Mouse (Mus musculus) myocyte (in vitro differentiated cells): ENCODE measurements around the gene H2-T22. TPM values are rescaled to one million over a fixed set of nuclear protein-coding genes. Genes with fewer than 3 reads are reported as not detected.
"Not testable (repeated sequence)": the region's sequence is repeated elsewhere in the genome, so short reads cannot be mapped to it uniquely, and the experiment has no call there.

ENCODE experiments used
- H3K27me3 ChIP-seq: one replicate; pipeline ENCODE4 v1.6.1; 2011; ENCODE audit not compliant: control insufficient read depth, insufficient read depth, insufficient read length
- H3K36me3 ChIP-seq: one replicate; pipeline ENCODE4 v1.6.1; 2011; ENCODE audit not compliant: control insufficient read depth, insufficient read depth
- H3K4me2 ChIP-seq: one replicate; pipeline ENCODE4 v1.6.1; 2011; ENCODE audit warnings: low read depth, control low read depth
- H3K4me3 ChIP-seq: one replicate; pipeline ENCODE4 v1.5.1; 2011; ENCODE audit warnings: mild to moderate bottlenecking, control low read depth, moderate library complexity
- H3K79me2 ChIP-seq: one replicate; pipeline ENCODE4 v1.6.1; 2011; ENCODE audit not compliant: control insufficient read depth, insufficient read depth
- H3ac ChIP-seq: one replicate; pipeline ENCODE4 v1.6.1; 2011; ENCODE audit not compliant: control insufficient read depth, insufficient read length
- CEBPB ChIP-seq: IDR thresholded peaks from 2 replicates; pipeline ENCODE4 v1.6.1; 2011; ENCODE audit warnings: mild to moderate bottlenecking, moderate library complexity; ENCODE audit not compliant: poor library complexity, insufficient read depth, severe bottlenecking
- E2F4 ChIP-seq: IDR thresholded peaks from one replicate; pipeline ENCODE4 v1.6.1; 2011; ENCODE audit warnings: mild to moderate bottlenecking, control low read depth, moderate library complexity; ENCODE audit not compliant: insufficient read depth
- MAX ChIP-seq: IDR thresholded peaks from one replicate; pipeline ENCODE4 v1.6.1; 2011; ENCODE audit warnings: low read depth, mild to moderate bottlenecking, control low read depth
- MYOD1 ChIP-seq, 3 experiments: IDR thresholded peaks; one replicate each; pipeline ENCODE4 v1.6.1; 2011; ENCODE audit warnings: control low read depth in 2 of 3, low read depth in 2 of 3, mild to moderate bottlenecking in 2 of 3, moderate library complexity in 1 of 3; ENCODE audit not compliant: insufficient read length in 2 of 3, control insufficient read depth in 1 of 3
- MYOG ChIP-seq, 3 experiments: IDR thresholded peaks; one replicate each; pipeline ENCODE4 v1.6.1; 2011; ENCODE audit warnings: control low read depth in 2 of 3, low read depth in 2 of 3, mild to moderate bottlenecking in 2 of 3; ENCODE audit not compliant: insufficient read length in 2 of 3, control insufficient read depth in 1 of 3, insufficient read depth in 1 of 3
- POLR2A ChIP-seq: IDR thresholded peaks from one replicate; pipeline ENCODE4 v1.6.1; 2011; ENCODE audit warnings: low read depth, mild to moderate bottlenecking, control low read depth, moderate library complexity; ENCODE audit not compliant: insufficient read length
- POLR2AphosphoS2 ChIP-seq: IDR thresholded peaks from one replicate; pipeline ENCODE4 v1.6.1; 2011; ENCODE audit warnings: low read depth, control low read depth; ENCODE audit not compliant: insufficient read length
- REST ChIP-seq: IDR thresholded peaks from one replicate; pipeline ENCODE4 v1.6.1; 2011; ENCODE audit warnings: mild to moderate bottlenecking, control low read depth, moderate library complexity; ENCODE audit not compliant: insufficient read depth, insufficient read length
- SRF ChIP-seq: IDR thresholded peaks from one replicate; pipeline ENCODE4 v1.6.1; 2011; ENCODE audit warnings: low read depth; ENCODE audit not compliant: control insufficient read depth, insufficient read length
- TCF12 ChIP-seq: IDR thresholded peaks from one replicate; pipeline ENCODE4 v1.6.1; 2011; ENCODE audit warnings: mild to moderate bottlenecking, control low read depth; ENCODE audit not compliant: poor library complexity, insufficient read depth, severe bottlenecking
- TCF3 ChIP-seq: IDR thresholded peaks from one replicate; pipeline ENCODE4 v1.6.1; 2011; ENCODE audit warnings: low read depth, control low read depth; ENCODE audit not compliant: insufficient read length
- USF1 ChIP-seq: IDR thresholded peaks from one replicate; pipeline ENCODE4 v1.6.1; 2011; ENCODE audit warnings: low read depth, mild to moderate bottlenecking, control low read depth, moderate library complexity
- polyA plus RNA-seq: library from polyadenylated mRNA; unstranded; fragments of >200 nt; fragmentation: generic; extraction: Trizol; gene quantifications from one replicate; pipeline ENCODE4 v1.2.1, GENCODE M21; 2012; ENCODE audit warnings: missing spikeins

The H2-T22 gene
- polyA plus RNA-seq, 1 experiment = 22.1 TPM

GRCm38 (mm10) chr17:36082519-36083232 lies 40.1 kb upstream of the H2-T22 start:
- H3K4me3 ChIP-seq = peak overlapping the region; percentile 17
- H3K27me3 ChIP-seq = peaks cover 27% of the 10 kb centered on the region

GRCm38 (mm10) chr17:36081901-36082300 lies 39.4 kb upstream of the H2-T22 start:
- peaks cover 27% of the 10 kb centered on the region for H3K27me3 ChIP-seq
- H3K79me2 ChIP-seq, H3ac ChIP-seq, H3K4me3 ChIP-seq, H3K4me2 ChIP-seq, H3K36me3 ChIP-seq: not testable (repeated sequence)

More at GRCm38 (mm10) chr17:36082519-36083232, 40.1 kb upstream of the H2-T22 start:
- H3ac ChIP-seq, H3K79me2 ChIP-seq, H3K36me3 ChIP-seq: not testable (repeated sequence)
- TF ChIP-seq MYOD1 (IDR thresholded peaks at IDR 0.05; ENCODE audit: control insufficient read depth in 1 of 3, insufficient read length in 2 of 3, low read depth in 2 of 3) = peak in 1 of 3 experiments; percentile 35
- H3K4me2 ChIP-seq = peak overlapping the region; percentile 84

GRCm38 (mm10) chr17:36060829-36061228 lies 18.3 kb upstream of the H2-T22 start:
- Histone ChIP-seq H3K4me3 (no peak overlapping the region), H3ac (no peak overlapping the region), H3K4me2 (no peak overlapping the region), H3K27me3 (peaks cover 7% of the 10 kb centered on the region), H3K79me2 (no peaks in the 10 kb centered on the region), H3K36me3 (no peaks in the 10 kb centered on the region)
- TF ChIP-seq MYOG (IDR thresholded peaks at IDR 0.05; ENCODE audit: control insufficient read depth in 1 of 3, insufficient read depth in 1 of 3, insufficient read length in 2 of 3, low read depth in 2 of 3) = no peak
- no peak for TF ChIP-seq MAX
- TF ChIP-seq E2F4 = no peak
- TF ChIP-seq TCF12 = no peak
- TF ChIP-seq CEBPB = no peak
- no peak for TF ChIP-seq TCF3
- no peak for TF ChIP-seq POLR2A
- TF ChIP-seq SRF = no peak
- no peak for TF ChIP-seq REST
- no peak for TF ChIP-seq POLR2AphosphoS2
- TF ChIP-seq MYOD1 (IDR thresholded peaks at IDR 0.05; ENCODE audit: control insufficient read depth in 1 of 3, insufficient read length in 2 of 3, low read depth in 2 of 3) = no peak
- no peak for TF ChIP-seq USF1

- not testable (repeated sequence) for H3K4me3 ChIP-seq, H3K27me3 ChIP-seq, H3ac ChIP-seq, H3K79me2 ChIP-seq, H3K36me3 ChIP-seq
- H3K4me2 ChIP-seq = peak within 1 kb of the TSS; percentile 55
Observed at GRCm38 (mm10) chr17:36058362-36058761, 15.8 kb upstream of the H2-T22 start, which contains the start of gene Gm11127. Gene Gm11127 (minus strand): TSS chr17:36058371.

- H3ac ChIP-seq, H3K27me3 ChIP-seq, H3K4me3 ChIP-seq, H3K36me3 ChIP-seq, H3K79me2 ChIP-seq: not testable (repeated sequence)
- H3K4me2 ChIP-seq = peak overlapping the region; percentile 55
Observed at GRCm38 (mm10) chr17:36057927-36058326, 15.4 kb upstream of the H2-T22 start.

GRCm38 (mm10) chr17:36043286-36043685 lies 739 bp upstream of the H2-T22 start:
- Histone ChIP-seq H3K4me2 (peak overlapping the region; percentile 79), H3K4me3 (peak overlapping the region; percentile 24), H3K27me3 (no peaks in the 10 kb centered on the region), H3K36me3 (no peaks in the 10 kb centered on the region), H3ac (no peak overlapping the region), H3K79me2 (no peaks in the 10 kb centered on the region)
- TF ChIP-seq TCF3 = no peak
- no peak for TF ChIP-seq USF1
- no peak for TF ChIP-seq POLR2AphosphoS2
- TF ChIP-seq E2F4 = no peak
- no peak for TF ChIP-seq MYOD1 (IDR thresholded peaks at IDR 0.05; ENCODE audit: control insufficient read depth in 1 of 3, insufficient read length in 2 of 3, low read depth in 2 of 3)
- TF ChIP-seq SRF = no peak
- no peak for TF ChIP-seq POLR2A
- TF ChIP-seq REST = no peak
- no peak for TF ChIP-seq MAX
- TF ChIP-seq TCF12 = no peak
- TF ChIP-seq MYOG (IDR thresholded peaks at IDR 0.05; ENCODE audit: control insufficient read depth in 1 of 3, insufficient read depth in 1 of 3, insufficient read length in 2 of 3, low read depth in 2 of 3) = no peak
- no peak for TF ChIP-seq CEBPB

GRCm38 (mm10) chr17:36042055-36042454 lies 492 bp downstream of the H2-T22 start:
- not testable (repeated sequence) for H3K79me2 ChIP-seq, H3K36me3 ChIP-seq, H3K27me3 ChIP-seq, H3ac ChIP-seq
- Histone ChIP-seq H3K4me2 (peak overlapping the region; percentile 79), H3K4me3 (peak overlapping the region; percentile 24)

- not testable (repeated sequence) for H3K27me3 ChIP-seq, H3ac ChIP-seq, H3K4me2 ChIP-seq, H3K4me3 ChIP-seq, H3K36me3 ChIP-seq, H3K79me2 ChIP-seq
Observed at GRCm38 (mm10) chr17:36040604-36041003, 1.9 kb downstream of the H2-T22 start.

GRCm38 (mm10) chr17:36036126-36036525 lies 6.4 kb downstream of the H2-T22 start:
- not testable (repeated sequence) for H3K4me2 ChIP-seq, H3K4me3 ChIP-seq, H3ac ChIP-seq, H3K36me3 ChIP-seq, H3K79me2 ChIP-seq, H3K27me3 ChIP-seq
